In the genomic region with DNA sequence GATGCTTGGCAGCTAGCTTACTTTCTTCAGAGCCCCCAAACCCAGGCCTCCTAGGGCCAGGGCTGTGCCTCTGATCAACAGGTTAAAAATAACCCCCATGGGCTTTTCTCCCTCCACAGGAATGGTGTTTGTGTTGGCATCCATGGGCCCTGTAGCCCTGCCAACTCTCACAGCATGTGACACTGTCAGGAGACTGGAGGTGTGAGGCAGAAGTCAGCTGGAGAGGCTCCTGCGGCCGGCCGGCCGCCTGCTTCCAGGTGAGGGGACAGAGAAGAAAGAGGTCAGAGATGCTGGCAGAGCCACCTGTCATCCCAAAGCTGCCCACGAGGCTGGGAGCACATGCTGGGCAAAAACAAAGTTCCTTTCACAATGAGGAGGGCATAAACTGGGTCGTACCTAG, we compare ENCODE assay signal across 14 mouse cellular contexts. TPM values are rescaled to one million over a fixed set of nuclear protein-coding genes. Genes with fewer than 3 reads are reported as not detected.
DNase-seq lines count a peak whose midpoint lies in the region; ATAC-seq and TF ChIP-seq lines count a peak whose summit lies in the region.
"Had no signal": no experiment of that assay in that cellular context is flagged by ENCODE, and none has a peak within 500 bp of the region (broad histone marks: within the 10 kb centered on the region; RNA-seq: fewer than 3 reads in every experiment).

No protein-coding gene starts in this region.

- 0 out of 2 replicates have a peak, but pooled peaks cover 4% of the 10 kb centered on the region for H3K27me3 ChIP-seq in heart, embryonic 11.5 days (ENCODE audit: control insufficient read depth, insufficient read depth, low read length)
- H3K27me3 ChIP-seq in C2C12 (ENCODE audit: control insufficient read depth, insufficient read depth, insufficient read length): no peaks in the 10 kb centered on the region
- H3K27me3 ChIP-seq: embryonic facial prominence, embryonic 15.5 days; midbrain, embryonic 13.5 days; neural tube, embryonic 15.5 days had no signal

- H3K27ac ChIP-seq in heart, embryonic 11.5 days (ENCODE audit: low read depth, low read length): no peak overlapping the region
- H3K27ac ChIP-seq: embryonic facial prominence, embryonic 15.5 days; left cerebral cortex, adult 2 months; midbrain, embryonic 13.5 days; neural tube, embryonic 15.5 days; stomach, postnatal 0 days had no signal

- 45% methylated on average over 6 of the region's 6 CpGs for WGBS in heart, embryonic 11.5 days (ENCODE audit: insufficient replicate concordance)

- H3K9ac ChIP-seq in heart, embryonic 11.5 days (ENCODE audit: low read depth, low read length): no peak overlapping the region
- H3K9ac ChIP-seq: embryonic facial prominence, embryonic 15.5 days; midbrain, embryonic 13.5 days; neural tube, embryonic 15.5 days had no signal

- H3ac ChIP-seq in C2C12 (ENCODE audit: control insufficient read depth, insufficient read length, low read depth): no peak overlapping the region

- peaks cover 10% of the 10 kb centered on the region for H3K4me1 ChIP-seq in heart, embryonic 11.5 days (ENCODE audit: control insufficient read depth, insufficient read depth, low read length)

- H3K4me3 ChIP-seq in heart, embryonic 11.5 days (ENCODE audit: low read depth, low read length): no peak overlapping the region
- H3K4me3 ChIP-seq in C2C12 (ENCODE audit: insufficient read depth, poor library complexity, severe bottlenecking): no peak overlapping the region
- H3K4me3 ChIP-seq: embryonic facial prominence, embryonic 15.5 days; left cerebral cortex, adult 2 months; midbrain, embryonic 13.5 days; neural tube, embryonic 15.5 days had no signal

- H3K36me3 ChIP-seq in heart, embryonic 11.5 days (ENCODE audit: control insufficient read depth, insufficient read depth, low read length): no peaks in the 10 kb centered on the region
- peaks cover 5% of the 10 kb centered on the region for H3K36me3 ChIP-seq in C2C12 (ENCODE audit: control insufficient read depth, insufficient read depth)
- H3K36me3 ChIP-seq: embryonic facial prominence, embryonic 15.5 days; midbrain, embryonic 13.5 days; neural tube, embryonic 15.5 days had no signal

- peak; percentile 87 for DNase-seq in heart, adult 18-20 months
- peak; percentile 68 for DNase-seq in cerebellum, postnatal 14 days
- DNase-seq in heart, postnatal 10 days: peak; percentile 89 to 92
- no peak for DNase-seq in left cerebral cortex, adult 18-20 months (ENCODE audit: low spot score in 2 of 2)
- no peak for DNase-seq in urinary bladder, postnatal 4 days (ENCODE audit: low spot score in 2 of 2)
- DNase-seq in adrenal gland, postnatal 14 days: no peak

- H3K79me3 ChIP-seq in C2C12 (ENCODE audit: low read depth): no peaks in the 10 kb centered on the region

- no peak for ATAC-seq in heart, embryonic 11.5 days (replicated peaks; ENCODE audit: insufficient number of reproducible peaks, low FRiP score, low TSS enrichment)
- ATAC-seq: midbrain, embryonic 13.5 days had no signal

- H3K4me2 ChIP-seq in heart, embryonic 11.5 days: no peak overlapping the region
- H3K4me2 ChIP-seq: embryonic facial prominence, embryonic 15.5 days; midbrain, embryonic 13.5 days; neural tube, embryonic 15.5 days had no signal

- no peak for TF ChIP-seq CTCF in C2C12 (IDR thresholded peaks at IDR 0.05; ENCODE audit: control insufficient read depth, insufficient read depth, insufficient read length)

- intact Hi-C loops in heart, postnatal 10 days (cut with DNase I): no loop called here

- H3K79me2 ChIP-seq in C2C12 (ENCODE audit: control insufficient read depth, insufficient read depth): no peaks in the 10 kb centered on the region

- H3K9me3 ChIP-seq in heart, embryonic 11.5 days (replicated peaks; ENCODE audit: control insufficient read depth, low read length): no peaks in the 10 kb centered on the region
- H3K9me3 ChIP-seq: embryonic facial prominence, embryonic 15.5 days; midbrain, embryonic 13.5 days; neural tube, embryonic 15.5 days had no signal

TF ChIP-seq in C2C12, 6 proteins besides CTCF, POLR2A, EP300 and RAD21:
- peak; percentile 29 for TF ChIP-seq USF1 (IDR thresholded peaks at IDR 0.05; ENCODE audit: low read depth)
- TF ChIP-seq MYOD1 (IDR thresholded peaks at IDR 0.05; ENCODE audit: control insufficient read depth, insufficient read length, low read depth): no peak
- TF ChIP-seq MYOG (IDR thresholded peaks at IDR 0.05; ENCODE audit: control insufficient read depth, extremely low read depth, insufficient read length): no peak
- TF ChIP-seq CEBPB (IDR thresholded peaks at IDR 0.05; ENCODE audit: low read depth): no peak
- TF ChIP-seq MAX (IDR thresholded peaks at IDR 0.05): peak; percentile 45
- no peak for TF ChIP-seq FOSL1 (IDR thresholded peaks at IDR 0.05; ENCODE audit: insufficient read depth, low read length, poor library complexity, severe bottlenecking)

RNA-seq across cellular contexts. Expression of gene 1600014C23Rik, which starts 15.5 kb away (rescaled TPM):
- 1 to 10 TPM in 1 of 2 experiments, not detected in 1; 1.3 TPM for total RNA-seq in heart, adult 18-20 months (2021)
- polyA plus RNA-seq in heart, embryonic 11.5 days (2014; fragmentation: Nextera tagmentation; extraction: Ambion mirVana): 0.48 and 0.80 TPM in 2 replicates
- polyA plus RNA-seq in C2C12 (2012; fragmentation: generic; extraction: Trizol): not detected
- not detected for total RNA-seq in heart, postnatal 10 days (2021)
- not detected for total RNA-seq in left cerebral cortex, adult 18-20 months (2021)
- total RNA-seq in adrenal gland, postnatal 14 days (2021): not detected in 2 replicates
- total RNA-seq: left cerebral cortex, adult 2 months had no signal
- polyA plus RNA-seq: embryonic facial prominence, embryonic 15.5 days; lung, embryonic 16.5 days; midbrain, embryonic 13.5 days; neural tube, embryonic 15.5 days; stomach, postnatal 0 days had no signal

Comparison
In these comparisons a context has a peak if more than half of its experiments do, and no peak if none do; other contexts are left out.
1. DNase-seq: peak in heart, adult 18-20 months (2 of 2), cerebellum, postnatal 14 days (2 of 2) and heart, postnatal 10 days (2 of 2); none in left cerebral cortex, adult 18-20 months (0 of 2), urinary bladder, postnatal 4 days (0 of 2) and adrenal gland, postnatal 14 days (single experiment).